Mouse (Mus musculus) spleen, postnatal 36 days (tissue): Measurements from ENCODE around the gene Klhl24.
A peak's percentile ranks its signal among the peaks of the same experiment; 100 is the strongest.
"Not testable (repeated sequence)": the region's sequence is repeated elsewhere in the genome, so short reads cannot be mapped to it uniquely, and the experiment has no call there.

Source experiments
- DNase-seq, 2 experiments: peaks; one replicate each; pipeline ENCODE4 v3.0.0; 2022; ENCODE audit warnings: low spot score in 2 of 2, mixed read lengths in 1 of 2

Klhl24 gene

GRCm38 (mm10) chr16:20097069-20097710 is at the start of gene Klhl24:
TSS of gene Klhl24 (plus strand) at chr16:20097542.
- DNase-seq: peak; percentile 94 to 96

GRCm38 (mm10) chr16:20052655-20053054 is 44.7 kb upstream of the Klhl24 start:
- no peak for DNase-seq

- no peak for DNase-seq
Measured at GRCm38 (mm10) chr16:20072770-20073169, 24.6 kb upstream of the Klhl24 start.

GRCm38 (mm10) chr16:20076675-20077074 is 20.7 kb upstream of the Klhl24 start:
- DNase-seq: peak; percentile 68 to 75

GRCm38 (mm10) chr16:20080271-20080670 is 17.1 kb upstream of the Klhl24 start:
- no peak for DNase-seq

- no peak for DNase-seq
Measured at GRCm38 (mm10) chr16:20084623-20085022, 12.7 kb upstream of the Klhl24 start.

- DNase-seq: peak; percentile 64 to 71
Measured at GRCm38 (mm10) chr16:20085250-20085905, 12.0 kb upstream of the Klhl24 start.

- DNase-seq: no peak
Measured at GRCm38 (mm10) chr16:20086976-20087375, 10.4 kb upstream of the Klhl24 start.

GRCm38 (mm10) chr16:20089636-20090035 is 7.7 kb upstream of the Klhl24 start:
- no peak for DNase-seq

- DNase-seq: no peak
Measured at GRCm38 (mm10) chr16:20090921-20091575, 6.3 kb upstream of the Klhl24 start.

GRCm38 (mm10) chr16:20095966-20096365 is 1.4 kb upstream of the Klhl24 start:
- no peak for DNase-seq

GRCm38 (mm10) chr16:20097711-20098374 is 501 bp downstream of the Klhl24 start:
- peak; percentile 97 to 98 for DNase-seq

GRCm38 (mm10) chr16:20098375-20098727 is 1.0 kb downstream of the Klhl24 start:
- no peak for DNase-seq

GRCm38 (mm10) chr16:20098866-20099629 is 1.7 kb downstream of the Klhl24 start:
- peak; percentile 13 to 29 for DNase-seq

- no peak for DNase-seq
Measured at GRCm38 (mm10) chr16:20106996-20107395, 9.7 kb downstream of the Klhl24 start.

- no peak for DNase-seq
Measured at GRCm38 (mm10) chr16:20108961-20109360, 11.6 kb downstream of the Klhl24 start.

- no peak for DNase-seq
Measured at GRCm38 (mm10) chr16:20112649-20113048, 15.3 kb downstream of the Klhl24 start.

- DNase-seq: no peak
Measured at GRCm38 (mm10) chr16:20116069-20116468, 18.7 kb downstream of the Klhl24 start.

- not testable (repeated sequence) for DNase-seq
Measured at GRCm38 (mm10) chr16:20126319-20126883, 29.1 kb downstream of the Klhl24 start.

- DNase-seq: no peak
Measured at GRCm38 (mm10) chr16:20130397-20130796, 33.1 kb downstream of the Klhl24 start.
